Mouse (Mus musculus) CH12.LX (cell line): ENCODE measurements at regions not wholly inside any gene's neighbourhood (a gene's known extent, or its start where the extent isn't known, plus 50 kb on each side); places are given as distances from the start of the nearest gene placed in this dataset.

Source experiments
- DNase-seq: peaks from one replicate; pipeline ENCODE4 v3.0.0-alpha.2; 2013; ENCODE audit errors: extremely low read depth
- H3K27ac ChIP-seq: 2 replicates; pipeline ENCODE4 v1.5.1; 2012; ENCODE audit warnings: low read depth, mild to moderate bottlenecking, control low read depth, moderate library complexity; ENCODE audit not compliant: insufficient read depth
- H3K27me3 ChIP-seq: replicated peaks from 2 replicates; pipeline ENCODE3; 2012; ENCODE audit warnings: inconsistent platforms
- H3K36me3 ChIP-seq, 2 experiments: replicated peaks in 1 of 2; 2 replicates each; pipeline versions ENCODE3 to v1.6.1; 2012; ENCODE audit warnings: inconsistent platforms in 1 of 2, low read length in 1 of 2, mild to moderate bottlenecking in 1 of 2, mixed read lengths in 1 of 2, moderate library complexity in 1 of 2; ENCODE audit not compliant: control insufficient read depth in 1 of 2, insufficient read depth in 1 of 2
- H3K4me1 ChIP-seq, 2 experiments: 2 replicates each; pipeline ENCODE4 v1.6.1; 2012; ENCODE audit warnings: inconsistent platforms in 1 of 2, moderate library complexity in 1 of 2; ENCODE audit not compliant: insufficient read depth in 2 of 2, control insufficient read depth in 1 of 2
- H3K4me2 ChIP-seq: 2 replicates; pipeline ENCODE4 v1.6.1; 2012; ENCODE audit warnings: low read depth, mild to moderate bottlenecking, control low read depth; ENCODE audit not compliant: poor library complexity, insufficient read depth, severe bottlenecking
- H3K4me3 ChIP-seq, 3 experiments: fragments of 150-350 bp in 1 of 3; sonication (generic) in 1 of 3; replicated peaks in 1 of 3; 2 replicates each; pipeline versions ENCODE3 to v1.5.1; 2011 to 2012; ENCODE audit warnings: low read depth in 2 of 3, low read length in 2 of 3, mild to moderate bottlenecking in 2 of 3, moderate library complexity in 2 of 3, control low read depth in 1 of 3, improper control_type of control experiment in 1 of 3, inconsistent platforms in 1 of 3, mixed read lengths in 1 of 3; ENCODE audit not compliant: poor library complexity in 1 of 3
- H3K79me2 ChIP-seq: replicated peaks from 2 replicates; pipeline ENCODE4 v1.6.1; 2012; ENCODE audit warnings: mild to moderate bottlenecking, moderate library complexity; ENCODE audit not compliant: control insufficient read depth, poor library complexity, insufficient read depth, severe bottlenecking; ENCODE audit errors: extremely low read depth
- H3K9ac ChIP-seq: 2 replicates; pipeline ENCODE4 v1.6.1; 2012; ENCODE audit warnings: low read depth, mild to moderate bottlenecking, control low read depth, moderate library complexity; ENCODE audit not compliant: insufficient read depth
- H3K9me3 ChIP-seq: replicated peaks from 2 replicates; pipeline ENCODE3; 2012; ENCODE audit warnings: low read length, inconsistent platforms, mixed read lengths
- CHD2 ChIP-seq: IDR thresholded peaks from 2 replicates; pipeline ENCODE4 v1.6.1; 2011; ENCODE audit warnings: low read length, improper control_type of control experiment
- E2F4 ChIP-seq: IDR thresholded peaks from 2 replicates; pipeline ENCODE4 v1.6.1; 2011; ENCODE audit warnings: low read depth, low read length, improper control_type of control experiment; ENCODE audit not compliant: insufficient replicate concordance
- ELF1 ChIP-seq: IDR thresholded peaks from 2 replicates; pipeline ENCODE4 v1.6.1; 2014; ENCODE audit warnings: low read depth, mild to moderate bottlenecking, inconsistent platforms, low read length, improper control_type of control experiment
- EP300 ChIP-seq: IDR thresholded peaks from 2 replicates; pipeline ENCODE4 v1.6.1; 2011; ENCODE audit warnings: low read length, improper control_type of control experiment
- HCFC1 ChIP-seq: IDR thresholded peaks from 2 replicates; pipeline ENCODE4 v1.6.1; 2012; ENCODE audit warnings: low read depth, mild to moderate bottlenecking, inconsistent platforms, low read length, improper control_type of control experiment
- JUND ChIP-seq: conservative IDR thresholded peaks from 2 replicates; pipeline ENCODE4 v1.6.1; 2011; ENCODE audit warnings: low read depth, low read length, improper control_type of control experiment
- KAT2A ChIP-seq: IDR thresholded peaks from 2 replicates; pipeline ENCODE4 v1.6.1; 2012; ENCODE audit warnings: low read length, improper control_type of control experiment, inconsistent platforms; ENCODE audit not compliant: insufficient replicate concordance
- MAFK ChIP-seq: IDR thresholded peaks from 2 replicates; pipeline ENCODE4 v1.6.1; 2011; ENCODE audit warnings: low read length, improper control_type of control experiment; ENCODE audit not compliant: insufficient replicate concordance
- MXI1 ChIP-seq: IDR thresholded peaks from 2 replicates; pipeline ENCODE4 v1.6.1; 2011; ENCODE audit warnings: mild to moderate bottlenecking, low read depth, low read length, improper control_type of control experiment
- RAD21 ChIP-seq: IDR thresholded peaks from 2 replicates; pipeline ENCODE4 v1.6.1; 2011; ENCODE audit warnings: low read depth, mild to moderate bottlenecking, low read length, improper control_type of control experiment, moderate library complexity
- RCOR1 ChIP-seq: conservative IDR thresholded peaks from 2 replicates; pipeline ENCODE4 v1.6.1; 2012; ENCODE audit warnings: low read depth, mild to moderate bottlenecking, inconsistent platforms, low read length, improper control_type of control experiment
- SIN3A ChIP-seq: IDR thresholded peaks from 2 replicates; pipeline ENCODE4 v1.6.1; 2012; ENCODE audit warnings: low read length, improper control_type of control experiment, inconsistent platforms
- SMC3 ChIP-seq: IDR thresholded peaks from 2 replicates; pipeline ENCODE4 v1.6.1; 2011; ENCODE audit warnings: low read depth, low read length, improper control_type of control experiment
- TCF12 ChIP-seq: IDR thresholded peaks from 2 replicates; pipeline ENCODE4 v1.6.1; 2014; ENCODE audit warnings: low read depth, mild to moderate bottlenecking, inconsistent platforms, low read length, improper control_type of control experiment
- UBTF ChIP-seq: IDR thresholded peaks from 2 replicates; pipeline ENCODE4 v1.6.1; 2012; ENCODE audit warnings: low read depth, mild to moderate bottlenecking, inconsistent platforms, low read length, improper control_type of control experiment, moderate library complexity
- USF1 ChIP-seq: IDR thresholded peaks from 2 replicates; pipeline ENCODE4 v1.6.1; 2014; ENCODE audit warnings: low read depth, mild to moderate bottlenecking, inconsistent platforms, low read length, improper control_type of control experiment
- ZC3H11A ChIP-seq: IDR thresholded peaks from 2 replicates; pipeline ENCODE4 v1.6.1; 2012; ENCODE audit warnings: low read depth, mild to moderate bottlenecking, inconsistent platforms, low read length, improper control_type of control experiment
- ZKSCAN1 ChIP-seq: IDR thresholded peaks from 2 replicates; pipeline ENCODE4 v1.6.1; 2012; ENCODE audit warnings: low read depth, inconsistent platforms, low read length, improper control_type of control experiment, borderline replicate concordance
- dilution Hi-C: fragments of 300-500 bp; cut with MboI; formaldehyde crosslinking; loops from 2 replicates; pipeline ENCODE4 v1.14.3; 2020; ENCODE audit warnings: low sequenced_read_pairs; ENCODE audit not compliant: extremely low pct_unique_long_range_greater_than_20kb, extremely low pct_ligation_motif_present
- in situ Hi-C: fragments of 300-500 bp; cut with MboI; formaldehyde crosslinking; loops from 3 replicates; pipeline ENCODE4 v1.14.3; 2019; ENCODE audit warnings: low sequenced_read_pairs, low pct_ligation_motif_present, low pct_unique_long_range_greater_than_20kb, mixed read lengths

- H3K4me2 ChIP-seq = no peak overlapping the region
- no peak for TF ChIP-seq JUND
- TF ChIP-seq ZC3H11A = no peak
- no peak for TF ChIP-seq UBTF
- no peak for TF ChIP-seq HCFC1
- no peak for TF ChIP-seq RCOR1
- TF ChIP-seq TCF12 = no peak
- no peak for TF ChIP-seq KAT2A
- no peak for TF ChIP-seq MAFK
- TF ChIP-seq MXI1 = no peak
- TF ChIP-seq SIN3A = no peak
- no peak overlapping the region for H3K4me3 ChIP-seq
- no peaks in the 10 kb centered on the region for H3K4me1 ChIP-seq
- in situ Hi-C loops = no loop called here
- no peaks in the 10 kb centered on the region for H3K27me3 ChIP-seq
- dilution Hi-C loops = no loop called here
- no peaks in the 10 kb centered on the region for H3K9me3 ChIP-seq
- H3K79me2 ChIP-seq = no peaks in the 10 kb centered on the region
- no peak overlapping the region for H3K9ac ChIP-seq
- no peaks in the 10 kb centered on the region for H3K36me3 ChIP-seq
- no peak for DNase-seq
- no peak overlapping the region for H3K27ac ChIP-seq
Observed at GRCm38 (mm10) chr17:64951625-64951940, 115.7 kb upstream of the 4930583I09Rik start.

- H3K27ac ChIP-seq = no peak overlapping the region
- no peaks in the 10 kb centered on the region for H3K4me1 ChIP-seq
- no peaks in the 10 kb centered on the region for H3K9me3 ChIP-seq
- no peak overlapping the region for H3K9ac ChIP-seq
- DNase-seq = no peak
- in situ Hi-C loops = no loop called here
- no peak overlapping the region for H3K4me3 ChIP-seq
- H3K36me3 ChIP-seq = no peaks in the 10 kb centered on the region
- TF ChIP-seq MAFK (no peak), CHD2 (no peak), EP300 (no peak), HCFC1 (no peak), RAD21 (no peak), ZKSCAN1 (no peak), ELF1 (no peak), USF1 (no peak), E2F4 (no peak), SMC3 (no peak), RCOR1 (no peak)
- TF ChIP-seq, all 38 proteins: peak for 0
- no peak overlapping the region for H3K4me2 ChIP-seq
- no peaks in the 10 kb centered on the region for H3K27me3 ChIP-seq
- H3K79me2 ChIP-seq = no peaks in the 10 kb centered on the region
- dilution Hi-C loops = no loop called here
Observed at GRCm38 (mm10) chr17:64950802-64951624, 115.1 kb upstream of the 4930583I09Rik start.
